Mouse (Mus musculus) MEL (cell line): ENCODE results near the gene Gm45753.

Source experiments
- CHD2 ChIP-seq: IDR thresholded peaks from 2 replicates; pipeline ENCODE4 v1.6.1; 2011; ENCODE audit warnings: low read length, improper control_type of control experiment
- CTCF ChIP-seq, 3 experiments: IDR thresholded peaks in 2 of 3; conservative IDR thresholded peaks in 1 of 3; 2 replicates each; pipeline ENCODE4 v1.5.1; 2011 to 2012; ENCODE audit warnings: low read length in 3 of 3, low read depth in 2 of 3, mild to moderate bottlenecking in 2 of 3, improper control_type of control experiment in 1 of 3, inconsistent platforms in 1 of 3, mixed read lengths in 1 of 3, moderate library complexity in 1 of 3; ENCODE audit not compliant: control insufficient read depth in 1 of 3, insufficient read depth in 1 of 3, poor library complexity in 1 of 3, severe bottlenecking in 1 of 3
- HCFC1 ChIP-seq: IDR thresholded peaks from 2 replicates; pipeline ENCODE4 v1.6.1; 2012; ENCODE audit warnings: low read depth, mild to moderate bottlenecking, inconsistent platforms, low read length, improper control_type of control experiment, moderate library complexity
- MYC ChIP-seq: IDR thresholded peaks from 2 replicates; pipeline ENCODE4 v1.6.1; 2011; ENCODE audit warnings: low read depth, mild to moderate bottlenecking, low read length, improper control_type of control experiment, moderate library complexity
- POLR2A ChIP-seq, 2 experiments: IDR thresholded peaks; 2 replicates each; pipeline ENCODE4 v1.6.1; 2011 to 2012; ENCODE audit warnings: low read length in 2 of 2, mild to moderate bottlenecking in 2 of 2, control low read depth in 1 of 2, improper control_type of control experiment in 1 of 2, low read depth in 1 of 2, moderate library complexity in 1 of 2; ENCODE audit not compliant: control insufficient read depth in 1 of 2, insufficient read depth in 1 of 2, poor library complexity in 1 of 2

- TF ChIP-seq HCFC1 (no peak), POLR2A (IDR thresholded peaks at IDR 0.05; ENCODE audit: control insufficient read depth in 1 of 2, insufficient read depth in 1 of 2, low read depth in 1 of 2, low read length in 2 of 2, poor library complexity in 1 of 2) (no peak), CHD2 (no peak), MYC (no peak), CTCF (IDR thresholded peaks at IDR 0.05 in 2 of 3, conservative IDR thresholded peaks at IDR 0.05 in 1 of 3; ENCODE audit: control insufficient read depth in 1 of 3, insufficient read depth in 1 of 3, low read depth in 2 of 3, low read length in 3 of 3, poor library complexity in 1 of 3, severe bottlenecking in 1 of 3) (no peak)
Observed at GRCm38 (mm10) chr8:45264918-45265317, 43.3 kb downstream of the Gm45753 start.
